ENCODE assay signal across 32 mouse cellular contexts in the genomic region with DNA sequence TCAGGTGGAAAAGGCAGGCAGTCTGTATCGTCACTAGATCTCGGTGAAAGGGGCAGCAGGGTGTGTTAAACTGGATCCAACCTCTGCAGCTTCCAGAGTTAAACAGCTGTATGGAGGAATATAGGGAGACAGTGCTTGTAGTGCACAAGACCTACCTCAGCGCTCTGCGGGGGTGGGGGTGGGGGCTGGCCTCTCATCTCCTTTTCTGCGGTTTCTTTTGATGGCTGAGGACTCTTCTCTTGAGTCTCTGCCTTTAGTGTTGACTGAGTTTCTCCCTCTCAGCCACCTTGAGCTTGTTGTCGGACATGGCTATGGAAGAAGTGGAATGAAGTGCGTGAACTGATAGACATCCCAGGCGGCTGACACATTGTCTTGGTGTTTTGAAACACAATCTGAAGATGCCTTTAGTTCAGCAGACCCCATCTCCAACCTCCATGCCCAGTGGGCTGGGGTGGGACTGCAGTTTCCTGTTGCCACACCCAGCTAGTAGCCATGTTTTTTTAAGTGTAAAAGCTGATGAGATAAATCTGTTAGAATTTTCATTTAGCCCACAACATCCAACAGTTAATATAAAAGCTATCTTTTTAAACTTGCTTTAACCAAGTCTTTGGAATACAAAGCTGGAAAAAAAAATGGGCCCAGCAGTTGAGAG. TPM values are rescaled to one million over a fixed set of nuclear protein-coding genes. Genes with fewer than 3 reads are reported as not detected.
DNase-seq lines count a peak whose midpoint lies in the region; ATAC-seq lines count a peak whose summit lies in the region.
"Had no signal": no experiment of that assay in that cellular context is flagged by ENCODE, and none has a peak within 500 bp of the region (broad histone marks: within the 10 kb centered on the region; RNA-seq: fewer than 3 reads in every experiment).

No protein-coding gene starts in this region.

- 90% methylated on average over 8 of the region's 8 CpGs for WGBS in kidney, embryonic 16.5 days

- H3K9ac ChIP-seq in kidney, embryonic 16.5 days (replicated peaks; ENCODE audit: low read length), result no peak overlapping the region
- H3K9ac ChIP-seq: embryonic facial prominence, embryonic 12.5 days; embryonic facial prominence, embryonic 15.5 days; forebrain, embryonic 15.5 days; heart, embryonic 13.5 days; hindbrain, embryonic 15.5 days had no signal

- H3K27ac ChIP-seq in kidney, embryonic 16.5 days (ENCODE audit: low read length), result no peak overlapping the region
- H3K27ac ChIP-seq: embryonic facial prominence, embryonic 12.5 days; embryonic facial prominence, embryonic 15.5 days; forebrain, embryonic 15.5 days; heart, adult 2 months; heart, embryonic 10.5 days; heart, embryonic 13.5 days; hindbrain, embryonic 15.5 days had no signal

- peak; percentile 85 for ATAC-seq in CD4-positive, CD25-positive, alpha-beta regulatory T cell, adult 4 months
- ATAC-seq in kidney, embryonic 16.5 days (ENCODE audit: low FRiP score, low TSS enrichment), result no peak
- no peak for ATAC-seq in monocyte, adult 5-6 weeks (replicated peaks; ENCODE audit: insufficient number of reproducible peaks, low FRiP score, low TSS enrichment, poor library complexity, severe bottlenecking)
- ATAC-seq: forebrain, embryonic 15.5 days; intestine, embryonic 16.5 days; Patski had no signal

- no peaks in the 10 kb centered on the region for H3K4me1 ChIP-seq in kidney, embryonic 16.5 days (ENCODE audit: insufficient read depth, low read length)
- H3K4me1 ChIP-seq: embryonic facial prominence, embryonic 12.5 days; forebrain, embryonic 15.5 days; hindbrain, embryonic 15.5 days had no signal

- DNase-seq in CD4-positive helper T cell, adult 2 months (ENCODE audit: low read depth, low spot score), result peak; percentile 63
- DNase-seq in induced T-regulatory cell, adult 2 months (ENCODE audit: low read depth), result peak; percentile 59
- DNase-seq in spleen, adult 12 weeks (ENCODE audit: low spot score), result no peak
- DNase-seq: adrenal gland, adult 8-10 months; adrenal gland, postnatal 25 days; B cell, adult 2 months; cerebellum, adult 18-20 months; cerebellum, adult 9-11 months; cerebellum, postnatal 25 days; gastrocnemius, postnatal 10 days; gastrocnemius, postnatal 36 days; heart, adult 2 months; heart, postnatal 14 days; heart, postnatal 4 days; kidney, adult 18-20 months had no signal

- H3K9me3 ChIP-seq in kidney, embryonic 16.5 days (ENCODE audit: low read length), result no peaks in the 10 kb centered on the region
- H3K9me3 ChIP-seq: embryonic facial prominence, embryonic 12.5 days; embryonic facial prominence, embryonic 15.5 days; forebrain, embryonic 15.5 days; heart, embryonic 10.5 days; heart, embryonic 13.5 days; hindbrain, embryonic 15.5 days had no signal

- H3K4me3 ChIP-seq in kidney, embryonic 16.5 days (ENCODE audit: low read length), result no peak overlapping the region
- H3K4me3 ChIP-seq: embryonic facial prominence, embryonic 12.5 days; embryonic facial prominence, embryonic 15.5 days; forebrain, embryonic 15.5 days; heart, adult 2 months; heart, embryonic 10.5 days; heart, embryonic 13.5 days; hindbrain, embryonic 15.5 days had no signal

- H3K4me2 ChIP-seq in kidney, embryonic 16.5 days (replicated peaks; ENCODE audit: low read depth, low read length), result no peak overlapping the region
- H3K4me2 ChIP-seq: embryonic facial prominence, embryonic 12.5 days; embryonic facial prominence, embryonic 15.5 days; forebrain, embryonic 15.5 days; heart, embryonic 13.5 days; hindbrain, embryonic 15.5 days had no signal

- peaks cover 65% of the 10 kb centered on the region for H3K36me3 ChIP-seq in kidney, embryonic 16.5 days (ENCODE audit: insufficient read depth, low read length)

- no peaks in the 10 kb centered on the region for H3K27me3 ChIP-seq in kidney, embryonic 16.5 days (ENCODE audit: insufficient read depth, low read length)
- H3K27me3 ChIP-seq: CH12.LX; embryonic facial prominence, embryonic 12.5 days; embryonic facial prominence, embryonic 15.5 days; forebrain, embryonic 15.5 days; heart, embryonic 13.5 days; hindbrain, embryonic 15.5 days; Patski had no signal

RNA-seq across cellular contexts. Expression of gene Pgpep1l, which starts 58.1 kb away (rescaled TPM):
- 1 to 10 TPM; 6.2 to 6.6 TPM for polyA plus RNA-seq in CD4-positive, CD25-positive, alpha-beta regulatory T cell, adult 4 months (2017; shearing (Covaris generic))
- not detected in 2 replicates for polyA plus RNA-seq in kidney, embryonic 16.5 days (2015; fragmentation: Nextera tagmentation; extraction: Ambion mirVana)
- total RNA-seq in monocyte, adult 5-6 weeks (2017), result 0.87 TPM in 1 of 3 replicates, not detected in the others
- total RNA-seq: adrenal gland, postnatal 25 days; CH12.LX; common myeloid progenitor, adult 5-6 weeks; G1E; granulocyte monocyte progenitor cell, adult 5-6 weeks; heart, adult 2 months; heart, postnatal 4 days had no signal
- polyA plus RNA-seq: embryonic facial prominence, embryonic 12.5 days; embryonic facial prominence, embryonic 15.5 days; forebrain, embryonic 11.5 days; forebrain, embryonic 15.5 days; heart, embryonic 10.5 days; heart, embryonic 13.5 days; hindbrain, embryonic 11.5 days; hindbrain, embryonic 15.5 days; intestine, embryonic 16.5 days; Patski had no signal
